Mouse (Mus musculus): Measurements from ENCODE around the gene Runx2. TPM values are rescaled to one million over a fixed set of nuclear protein-coding genes. Genes with fewer than 3 reads are reported as not detected.
A peak's percentile ranks its signal among the peaks of the same experiment; 100 is the strongest.

Gene Runx2
- polyA plus RNA-seq, 1 experiment from 2014 or later, result 0.55 TPM

DNA sequence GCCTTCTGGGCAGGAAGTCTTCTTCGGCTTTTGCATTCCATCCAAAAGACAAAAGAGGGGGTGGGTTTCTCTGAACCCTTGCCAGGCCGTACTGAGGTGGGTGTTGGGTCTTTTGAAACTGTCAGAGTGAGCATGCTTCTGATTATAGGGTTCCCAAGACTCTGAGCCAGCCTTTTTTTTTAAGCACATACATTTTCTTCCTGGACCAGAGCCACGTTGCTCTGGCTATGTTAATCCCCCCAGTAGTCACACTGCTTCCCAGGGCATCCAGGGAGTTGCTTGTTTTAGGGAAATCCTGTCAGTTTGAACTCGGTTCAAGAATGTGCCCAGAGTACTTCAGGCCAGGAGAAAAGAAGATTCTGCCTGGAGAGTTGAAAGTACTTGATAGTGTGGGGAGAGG lies 286.0 kb downstream of the Runx2 start:
- H3K9me3 ChIP-seq (ENCODE audit: control insufficient read depth, low read length), result no peaks in the 10 kb centered on the region
- no peak overlapping the region for H3K4me3 ChIP-seq (replicated peaks; ENCODE audit: low read depth, low read length)
- H3K9ac ChIP-seq (replicated peaks; ENCODE audit: low read length), result no peak overlapping the region
- H3K4me2 ChIP-seq (ENCODE audit: low read length), result no peak overlapping the region
- no peaks in the 10 kb centered on the region for H3K27me3 ChIP-seq (ENCODE audit: control insufficient read depth, insufficient read depth, low read length)
- H3K36me3 ChIP-seq (ENCODE audit: control insufficient read depth, insufficient read depth, low read length), result no peaks in the 10 kb centered on the region
- no peaks in the 10 kb centered on the region for H3K4me1 ChIP-seq (ENCODE audit: control insufficient read depth, insufficient read depth, low read length)
- no peak overlapping the region for H3K27ac ChIP-seq (replicated peaks; ENCODE audit: low read depth, low read length)
- no peak for ATAC-seq (ENCODE audit: low FRiP score, low TSS enrichment)
- DNase-seq, result peak; percentile 31
- 39% methylated on average over 4 of the region's 4 CpGs for WGBS

DNA sequence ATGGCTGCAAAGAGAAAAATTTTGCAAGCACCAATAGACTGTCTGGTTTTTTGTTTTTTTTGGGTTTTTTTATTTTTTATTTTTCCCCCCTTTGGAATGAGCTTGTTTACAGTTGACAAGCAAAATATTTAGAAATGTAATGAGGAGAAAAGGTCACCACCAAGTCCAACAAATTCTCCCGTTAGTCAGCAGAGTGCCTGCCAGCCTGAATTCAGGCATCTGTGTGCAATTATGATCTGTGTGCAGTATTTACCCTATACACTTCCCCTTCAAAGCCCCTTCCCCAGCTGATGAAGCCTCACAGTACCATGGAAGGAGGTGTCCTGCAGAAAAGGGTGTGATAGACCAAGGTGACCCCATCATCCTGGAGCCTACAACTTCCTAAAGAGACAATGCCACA lies 290.5 kb downstream of the Runx2 start:
- no peak for DNase-seq
- Histone ChIP-seq H3K9ac (replicated peaks; ENCODE audit: low read length) (no peak overlapping the region), H3K4me3 (replicated peaks; ENCODE audit: low read depth, low read length) (no peak overlapping the region), H3K27ac (replicated peaks; ENCODE audit: low read depth, low read length) (no peak overlapping the region), H3K9me3 (ENCODE audit: control insufficient read depth, low read length) (no peaks in the 10 kb centered on the region), H3K36me3 (ENCODE audit: control insufficient read depth, insufficient read depth, low read length) (no peaks in the 10 kb centered on the region), H3K4me2 (ENCODE audit: low read length) (no peak overlapping the region), H3K4me1 (ENCODE audit: control insufficient read depth, insufficient read depth, low read length) (no peaks in the 10 kb centered on the region), H3K27me3 (ENCODE audit: control insufficient read depth, insufficient read depth, low read length) (no peaks in the 10 kb centered on the region)
- 94% methylated on average over 1 of the region's 1 CpGs for WGBS
- ATAC-seq (ENCODE audit: low FRiP score, low TSS enrichment), result no peak

DNA sequence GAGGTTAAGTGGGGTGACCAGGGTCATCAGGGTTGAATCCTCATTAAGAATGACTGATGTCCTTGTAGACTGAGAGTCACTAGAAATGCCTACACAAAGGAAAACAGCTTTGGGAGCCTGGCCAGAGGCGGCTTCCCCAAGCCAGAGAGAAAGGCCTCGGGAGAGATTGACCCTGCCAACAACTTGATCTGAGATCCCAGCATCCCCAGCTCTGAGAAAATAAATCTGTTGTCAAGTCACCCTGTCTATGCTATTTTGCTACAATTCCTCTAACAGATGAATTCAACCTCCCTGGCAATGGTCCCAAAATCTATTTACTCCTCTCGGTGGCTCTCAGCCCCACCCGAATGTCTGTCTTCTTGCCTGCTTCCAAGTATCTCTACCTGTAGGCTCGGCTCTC lies 291.7 kb downstream of the Runx2 start:
- Histone ChIP-seq H3K4me1 (ENCODE audit: control insufficient read depth, insufficient read depth, low read length) (no peaks in the 10 kb centered on the region), H3K27ac (replicated peaks; ENCODE audit: low read depth, low read length) (no peak overlapping the region), H3K9me3 (ENCODE audit: control insufficient read depth, low read length) (no peaks in the 10 kb centered on the region), H3K27me3 (ENCODE audit: control insufficient read depth, insufficient read depth, low read length) (no peaks in the 10 kb centered on the region), H3K4me2 (ENCODE audit: low read length) (no peak overlapping the region), H3K4me3 (replicated peaks; ENCODE audit: low read depth, low read length) (no peak overlapping the region), H3K9ac (replicated peaks; ENCODE audit: low read length) (no peak overlapping the region), H3K36me3 (ENCODE audit: control insufficient read depth, insufficient read depth, low read length) (no peaks in the 10 kb centered on the region)
- ATAC-seq (ENCODE audit: low FRiP score, low TSS enrichment), result no peak
- 82% methylated on average over 5 of the region's 5 CpGs for WGBS
- no peak for DNase-seq

- no peaks in the 10 kb centered on the region for H3K9me3 ChIP-seq (ENCODE audit: control insufficient read depth, low read length)
- no peaks in the 10 kb centered on the region for H3K4me1 ChIP-seq (ENCODE audit: control insufficient read depth, insufficient read depth, low read length)
- DNase-seq (no peak), ATAC-seq (ENCODE audit: low FRiP score, low TSS enrichment) (no peak)
- no peak overlapping the region for H3K9ac ChIP-seq (replicated peaks; ENCODE audit: low read length)
- H3K27me3 ChIP-seq (ENCODE audit: control insufficient read depth, insufficient read depth, low read length), result no peaks in the 10 kb centered on the region
- H3K36me3 ChIP-seq (ENCODE audit: control insufficient read depth, insufficient read depth, low read length), result no peaks in the 10 kb centered on the region
- no peak overlapping the region for H3K4me2 ChIP-seq (ENCODE audit: low read length)
- H3K27ac ChIP-seq (replicated peaks; ENCODE audit: low read depth, low read length), result no peak overlapping the region
- 75% methylated on average over 11 of the region's 11 CpGs for WGBS
- no peak overlapping the region for H3K4me3 ChIP-seq (replicated peaks; ENCODE audit: low read depth, low read length)
Measured at GRCm38 (mm10) chr17:44520122-44521075, 294.2 kb downstream of the Runx2 start.

DNA sequence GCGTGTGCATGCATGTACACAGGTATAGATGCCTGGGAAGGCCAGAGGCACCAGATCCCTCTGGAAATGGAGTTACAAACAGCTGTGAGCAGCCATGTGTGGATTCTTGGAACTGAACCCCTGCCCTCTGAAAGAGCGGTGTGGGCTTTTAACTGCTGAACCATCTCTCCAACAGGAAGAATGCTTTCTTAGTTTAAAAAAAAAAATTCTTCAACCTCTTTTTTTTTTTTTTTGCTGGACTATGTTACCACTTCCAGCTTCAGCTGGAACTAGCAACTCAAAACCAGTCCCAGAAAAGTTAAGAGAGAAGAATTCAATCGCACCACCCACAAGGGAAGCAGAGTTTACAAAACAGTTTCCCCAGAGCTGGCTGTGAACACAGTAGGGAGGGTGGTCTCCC lies 295.2 kb downstream of the Runx2 start:
- H3K27me3 ChIP-seq (ENCODE audit: control insufficient read depth, insufficient read depth, low read length), result no peaks in the 10 kb centered on the region
- ATAC-seq (ENCODE audit: low FRiP score, low TSS enrichment) (no peak), DNase-seq (no peak)
- 88% methylated on average over 3 of the region's 3 CpGs for WGBS
- H3K9me3 ChIP-seq (ENCODE audit: control insufficient read depth, low read length), result no peaks in the 10 kb centered on the region
- no peak overlapping the region for H3K4me2 ChIP-seq (ENCODE audit: low read length)
- H3K4me1 ChIP-seq (ENCODE audit: control insufficient read depth, insufficient read depth, low read length), result no peaks in the 10 kb centered on the region
- no peak overlapping the region for H3K4me3 ChIP-seq (replicated peaks; ENCODE audit: low read depth, low read length)
- H3K36me3 ChIP-seq (ENCODE audit: control insufficient read depth, insufficient read depth, low read length), result no peaks in the 10 kb centered on the region
- no peak overlapping the region for H3K9ac ChIP-seq (replicated peaks; ENCODE audit: low read length)
- no peak overlapping the region for H3K27ac ChIP-seq (replicated peaks; ENCODE audit: low read depth, low read length)

- no peaks in the 10 kb centered on the region for H3K4me1 ChIP-seq (ENCODE audit: control insufficient read depth, insufficient read depth, low read length)
- H3K27me3 ChIP-seq (ENCODE audit: control insufficient read depth, insufficient read depth, low read length), result no peaks in the 10 kb centered on the region
- H3K9ac ChIP-seq (replicated peaks; ENCODE audit: low read length), result no peak overlapping the region
- no peaks in the 10 kb centered on the region for H3K36me3 ChIP-seq (ENCODE audit: control insufficient read depth, insufficient read depth, low read length)
- H3K27ac ChIP-seq (replicated peaks; ENCODE audit: low read depth, low read length), result no peak overlapping the region
- ATAC-seq (ENCODE audit: low FRiP score, low TSS enrichment) (no peak), DNase-seq (no peak)
- no peak overlapping the region for H3K4me2 ChIP-seq (ENCODE audit: low read length)
- 96% methylated on average over 6 of the region's 6 CpGs for WGBS
- H3K4me3 ChIP-seq (replicated peaks; ENCODE audit: low read depth, low read length), result no peak overlapping the region
- H3K9me3 ChIP-seq (ENCODE audit: control insufficient read depth, low read length), result no peaks in the 10 kb centered on the region
Measured at GRCm38 (mm10) chr17:44518156-44518555, 296.4 kb downstream of the Runx2 start.

DNA sequence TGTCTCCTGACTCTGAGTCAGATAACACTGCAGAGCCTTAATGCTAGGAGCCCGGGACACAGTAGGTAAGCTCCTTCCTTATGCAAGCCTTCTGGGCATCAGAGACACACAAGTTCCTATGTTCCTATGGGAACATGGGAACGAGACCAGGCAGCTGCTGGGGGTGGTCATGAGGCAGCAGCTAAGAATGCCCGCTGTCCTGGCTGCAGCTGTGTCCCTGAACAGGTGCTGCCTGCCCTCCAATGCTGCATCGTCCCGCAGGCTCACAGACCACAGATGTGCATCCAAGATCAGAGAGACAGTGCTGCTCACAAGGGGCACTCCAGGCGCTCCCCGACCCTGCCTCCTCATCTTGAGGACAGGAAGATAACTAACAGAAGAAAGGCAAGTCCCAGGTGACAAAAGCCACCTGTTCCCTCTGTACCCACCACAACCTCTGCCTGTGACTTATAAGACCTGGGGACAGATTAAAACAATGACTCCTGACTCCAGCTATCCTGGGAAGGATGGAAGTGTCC lies 306.3 kb downstream of the Runx2 start:
- H3K9me3 ChIP-seq (ENCODE audit: control insufficient read depth, low read length), result no peaks in the 10 kb centered on the region

GRCm38 (mm10) chr17:44507741-44508140 lies 306.9 kb downstream of the Runx2 start:
- Histone ChIP-seq H3K36me3 (ENCODE audit: control insufficient read depth, insufficient read depth, low read length) (no peaks in the 10 kb centered on the region), H3K4me3 (replicated peaks; ENCODE audit: low read depth, low read length) (no peak overlapping the region), H3K4me1 (ENCODE audit: control insufficient read depth, insufficient read depth, low read length) (peaks cover 8% of the 10 kb centered on the region; the same call in 1 of the 2 replicates), H3K4me2 (ENCODE audit: low read length) (no peak overlapping the region), H3K9me3 (ENCODE audit: control insufficient read depth, low read length) (no peaks in the 10 kb centered on the region), H3K27me3 (ENCODE audit: control insufficient read depth, insufficient read depth, low read length) (no peaks in the 10 kb centered on the region), H3K9ac (replicated peaks; ENCODE audit: low read length) (no peak overlapping the region), H3K27ac (replicated peaks; ENCODE audit: low read depth, low read length) (no peak overlapping the region)
- DNase-seq, result peak; percentile 16
- 74% methylated on average over 3 of the region's 3 CpGs for WGBS
- no peak for ATAC-seq (ENCODE audit: low FRiP score, low TSS enrichment)

More for the DNA sequence above, 306.3 kb downstream of the Runx2 start:
- 60% methylated on average over 7 of the region's 7 CpGs for WGBS
- ATAC-seq (ENCODE audit: low FRiP score, low TSS enrichment), result no peak
- peaks cover 8% of the 10 kb centered on the region; the same call in 1 of the 2 replicates for H3K4me1 ChIP-seq (ENCODE audit: control insufficient read depth, insufficient read depth, low read length)
- H3K9ac ChIP-seq (replicated peaks; ENCODE audit: low read length), result no peak overlapping the region
- no peak overlapping the region for H3K4me3 ChIP-seq (replicated peaks; ENCODE audit: low read depth, low read length)
- no peak overlapping the region for H3K4me2 ChIP-seq (ENCODE audit: low read length)
- no peaks in the 10 kb centered on the region for H3K27me3 ChIP-seq (ENCODE audit: control insufficient read depth, insufficient read depth, low read length)
- no peak for DNase-seq
- no peaks in the 10 kb centered on the region for H3K36me3 ChIP-seq (ENCODE audit: control insufficient read depth, insufficient read depth, low read length)
- no peak overlapping the region for H3K27ac ChIP-seq (replicated peaks; ENCODE audit: low read depth, low read length)

DNA sequence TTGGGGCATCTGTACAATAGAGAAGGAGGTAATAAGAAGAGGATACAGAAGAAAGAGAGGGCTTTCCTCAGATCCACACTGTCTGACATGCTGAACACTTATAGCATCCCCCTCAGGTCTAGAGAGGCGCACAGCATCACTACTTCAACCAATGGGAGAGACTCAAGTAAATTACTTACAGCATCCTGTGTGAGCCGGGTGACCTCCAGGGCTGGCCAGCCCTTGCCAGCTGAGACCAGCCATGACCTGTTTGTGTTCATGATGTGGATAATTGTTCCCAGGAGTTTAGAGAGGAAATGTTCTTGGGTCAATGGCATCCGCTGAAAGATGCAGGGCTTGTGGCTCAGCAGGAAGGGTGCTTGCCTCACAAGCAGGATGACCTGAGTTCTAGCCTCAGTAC lies 308.1 kb downstream of the Runx2 start:
- H3K9ac ChIP-seq (replicated peaks; ENCODE audit: low read length), result no peak overlapping the region
- ATAC-seq (ENCODE audit: low FRiP score, low TSS enrichment) (no peak), DNase-seq (no peak)
- no peak overlapping the region for H3K4me2 ChIP-seq (ENCODE audit: low read length)
- no peak overlapping the region for H3K27ac ChIP-seq (replicated peaks; ENCODE audit: low read depth, low read length)
- H3K4me3 ChIP-seq (replicated peaks; ENCODE audit: low read depth, low read length), result no peak overlapping the region
- H3K4me1 ChIP-seq (ENCODE audit: control insufficient read depth, insufficient read depth, low read length), result peaks cover 8% of the 10 kb centered on the region; the same call in 1 of the 2 replicates
- H3K27me3 ChIP-seq (ENCODE audit: control insufficient read depth, insufficient read depth, low read length), result no peaks in the 10 kb centered on the region
- no peaks in the 10 kb centered on the region for H3K36me3 ChIP-seq (ENCODE audit: control insufficient read depth, insufficient read depth, low read length)
- H3K9me3 ChIP-seq (ENCODE audit: control insufficient read depth, low read length), result no peaks in the 10 kb centered on the region
- 72% methylated on average over 3 of the region's 3 CpGs for WGBS

Measured in midbrain, embryonic 14.5 days (tissue).